Mouse (Mus musculus) embryonic facial prominence, embryonic 11.5 days (tissue): ENCODE results near the gene Ndufs8. TPM values are rescaled to one million over a fixed set of nuclear protein-coding genes. Genes with fewer than 3 reads are reported as not detected.

ENCODE experiments used
- ATAC-seq: fragments of 200-750 bp; cut with Nextera tagmentation; replicated peaks from 2 replicates; pipeline ENCODE4 v1.8.0; 2017; ENCODE audit warnings: low read depth; ENCODE audit not compliant: insufficient number of reproducible peaks, low FRiP score, low TSS enrichment
- DNase-seq: peaks from one replicate; pipeline ENCODE4 v3.0.0-alpha.2; 2015; ENCODE audit warnings: low spot score
- H3K27ac ChIP-seq: fragments of 300-500 bp; sonication (generic); replicated peaks from 2 replicates; pipeline ENCODE4 v1.5.1; 2014; ENCODE audit warnings: mild to moderate bottlenecking, low read depth, low read length, control low read depth
- H3K27me3 ChIP-seq: fragments of 300-500 bp; sonication (generic); 2 replicates; pipeline ENCODE4 v1.6.1; 2014; ENCODE audit warnings: mild to moderate bottlenecking, low read length, moderate library complexity, mixed read lengths; ENCODE audit not compliant: control insufficient read depth, insufficient read depth
- H3K36me3 ChIP-seq: fragments of 300-500 bp; sonication (generic); replicated peaks from 2 replicates; pipeline ENCODE4 v1.6.1; 2014; ENCODE audit warnings: low read depth, mild to moderate bottlenecking, low read length, moderate library complexity, mixed read lengths; ENCODE audit not compliant: control insufficient read depth, insufficient read depth
- H3K4me1 ChIP-seq: fragments of 300-500 bp; sonication (generic); 2 replicates; pipeline ENCODE4 v1.6.1; 2014; ENCODE audit warnings: low read length, mixed read lengths; ENCODE audit not compliant: control insufficient read depth, insufficient read depth
- H3K4me2 ChIP-seq: fragments of 300-500 bp; sonication (generic); 2 replicates; pipeline ENCODE4 v1.6.1; 2014; ENCODE audit warnings: low read depth, mild to moderate bottlenecking, control low read depth, low read length, moderate library complexity
- H3K4me3 ChIP-seq: fragments of 300-500 bp; sonication (generic); 2 replicates; pipeline ENCODE4 v1.5.1; 2014; ENCODE audit warnings: low read depth, low read length, control low read depth
- H3K9ac ChIP-seq: fragments of 300-500 bp; sonication (generic); replicated peaks from 2 replicates; pipeline ENCODE4 v1.6.1; 2014; ENCODE audit warnings: mild to moderate bottlenecking, control low read depth, low read length
- H3K9me3 ChIP-seq: fragments of 300-500 bp; sonication (generic); replicated peaks from 2 replicates; pipeline ENCODE4 v1.6.1; 2016; ENCODE audit warnings: mild to moderate bottlenecking, low read length, inconsistent platforms, mixed read lengths; ENCODE audit not compliant: control insufficient read depth
- WGBS: fragments of 180-500 bp; shearing (Covaris S2); extraction: QIAGEN DNeasy Blood & Tissue Kit; methylation state at CpG from one replicate; pipeline ENCODE4 v1.1.7; 2014; 5-methylcytosine and 5-hydroxymethylcytosine counted together
- polyA plus RNA-seq: library from polyadenylated mRNA; unstranded; fragments of >200 nt; fragmentation: Nextera tagmentation; extraction: Ambion mirVana; gene quantifications from 2 replicates; pipeline ENCODE4 v1.2.1, GENCODE M21; 2014

Gene Ndufs8
- polyA plus RNA-seq, 1 experiment from 2014 or later: 248 TPM

DNA sequence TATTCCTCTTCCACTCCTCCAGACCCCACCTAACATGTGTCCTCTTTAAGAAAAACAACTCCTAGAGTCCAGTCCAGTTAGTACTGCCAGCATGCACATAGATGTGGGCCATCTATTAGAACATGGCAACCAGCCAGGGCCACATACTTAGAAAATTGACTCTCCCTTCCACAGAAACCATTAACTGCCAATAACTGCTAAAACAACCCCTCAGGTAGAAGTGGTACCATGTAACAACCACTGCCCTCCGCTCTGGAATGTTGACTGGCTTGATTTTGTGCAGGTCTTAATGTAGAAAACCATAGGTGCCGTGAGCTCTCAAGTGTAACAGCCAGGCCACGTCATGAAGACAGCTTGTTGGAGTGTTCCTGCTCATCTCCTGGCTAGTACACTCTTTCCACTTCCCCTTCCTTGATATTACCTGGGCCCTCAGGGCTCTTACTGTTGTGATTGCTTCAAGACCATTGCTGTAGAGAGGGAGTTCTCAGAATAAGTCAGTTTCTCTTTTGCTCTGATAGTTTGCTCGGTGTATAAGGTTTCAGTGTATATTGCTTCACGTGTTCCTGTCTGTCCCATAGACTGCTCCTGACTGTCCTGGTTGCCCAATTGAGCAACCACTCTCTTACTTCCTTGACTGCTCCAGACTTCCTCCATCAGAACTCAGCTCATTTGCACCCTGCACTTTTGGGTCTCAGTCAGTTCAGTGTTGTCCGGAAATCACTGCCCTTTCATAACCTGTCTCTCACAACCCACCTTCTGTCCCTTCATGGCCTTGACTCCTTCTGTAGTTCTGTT lies 32.3 kb downstream of the Ndufs8 start:
- no peaks in the 10 kb centered on the region for H3K27me3 ChIP-seq
- DNase-seq (no peak), ATAC-seq (no peak)
- WGBS: 87% methylated on average over 6 of the region's 6 CpGs
- H3K36me3 ChIP-seq: no peaks in the 10 kb centered on the region; the same call in 1 of the 2 replicates
- no peaks in the 10 kb centered on the region for H3K9me3 ChIP-seq
- H3K9ac ChIP-seq: no peak overlapping the region
- H3K4me1 ChIP-seq: no peaks in the 10 kb centered on the region
- H3K4me3 ChIP-seq: no peak overlapping the region
- H3K4me2 ChIP-seq: no peak overlapping the region
- H3K27ac ChIP-seq: no peak overlapping the region

DNA sequence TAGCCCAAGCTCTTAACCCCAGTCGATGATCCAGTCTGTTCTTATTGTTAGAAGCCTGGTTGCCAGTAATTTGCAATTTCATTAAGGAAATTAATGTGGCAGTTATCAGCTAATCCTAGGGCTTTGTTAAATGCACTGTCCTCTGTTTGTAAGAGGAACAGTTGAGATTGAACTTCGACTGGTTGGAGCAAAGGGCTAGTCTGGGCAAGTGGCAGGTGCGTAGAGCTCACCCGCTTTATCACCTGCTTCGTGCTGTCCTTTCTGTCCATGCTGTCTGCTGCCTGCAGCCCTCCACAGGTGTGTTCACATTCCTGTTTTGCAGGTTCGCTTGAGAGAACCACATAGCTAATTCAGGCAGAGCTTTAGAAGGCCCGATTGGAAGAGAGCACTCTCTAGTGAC lies 37.5 kb downstream of the Ndufs8 start:
- no peak for DNase-seq
- Histone ChIP-seq H3K4me3 (no peak overlapping the region), H3K27me3 (no peaks in the 10 kb centered on the region), H3K36me3 (no peaks in the 10 kb centered on the region), H3K27ac (no peak overlapping the region), H3K4me1 (no peaks in the 10 kb centered on the region), H3K9ac (no peak overlapping the region), H3K9me3 (no peaks in the 10 kb centered on the region), H3K4me2 (no peak overlapping the region)
- ATAC-seq: no peak
- WGBS: 85% methylated on average over 7 of the region's 7 CpGs

DNA sequence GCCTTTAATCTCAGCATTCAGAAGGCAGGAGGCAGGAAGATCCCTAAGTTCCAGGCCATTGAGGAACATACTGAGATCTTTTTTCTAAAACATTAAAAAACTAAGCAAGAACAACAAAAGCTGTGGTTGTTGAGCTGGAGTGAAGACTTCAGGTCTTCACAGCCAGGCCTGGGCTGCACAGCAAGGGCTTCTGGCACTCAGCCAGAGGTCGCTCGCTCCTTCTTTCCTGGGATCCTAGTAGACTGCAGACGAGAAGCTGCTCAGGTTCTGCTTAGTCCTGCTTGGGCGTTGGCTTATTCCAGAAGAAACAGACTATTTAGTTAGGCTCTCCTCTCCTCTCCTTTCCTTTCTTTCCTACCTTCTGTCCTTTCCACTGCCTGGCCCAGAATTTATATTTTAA lies 40.2 kb downstream of the Ndufs8 start:
- Histone ChIP-seq H3K27ac (no peak overlapping the region), H3K4me1 (no peaks in the 10 kb centered on the region), H3K4me2 (no peak overlapping the region), H3K4me3 (no peak overlapping the region), H3K9ac (no peak overlapping the region), H3K9me3 (no peaks in the 10 kb centered on the region), H3K27me3 (no peaks in the 10 kb centered on the region), H3K36me3 (no peaks in the 10 kb centered on the region)
- 82% methylated on average over 4 of the region's 4 CpGs for WGBS
- ATAC-seq (no peak), DNase-seq (no peak)

DNA sequence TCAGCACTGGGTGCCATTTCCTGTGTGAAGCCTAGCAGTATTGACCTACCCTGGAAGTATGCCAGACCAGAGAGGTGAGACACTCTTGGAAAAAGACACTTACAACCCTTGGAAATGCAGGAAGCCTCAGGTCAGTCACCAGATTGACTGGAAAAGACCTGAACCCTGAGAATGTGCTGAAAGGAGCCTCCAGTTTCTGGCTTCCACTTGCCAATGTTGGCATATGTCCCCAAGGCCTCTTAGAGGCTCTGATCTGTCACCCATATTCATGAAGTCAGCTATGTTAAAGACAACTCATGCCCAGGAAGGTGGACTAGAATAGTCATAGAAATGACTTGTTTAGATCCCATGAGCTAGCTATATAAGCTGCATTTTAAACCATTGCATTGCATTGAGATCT lies 41.1 kb downstream of the Ndufs8 start:
- no peak overlapping the region for H3K4me2 ChIP-seq
- no peaks in the 10 kb centered on the region for H3K9me3 ChIP-seq
- H3K4me1 ChIP-seq: no peaks in the 10 kb centered on the region
- H3K27me3 ChIP-seq: no peaks in the 10 kb centered on the region
- H3K4me3 ChIP-seq: no peak overlapping the region
- no peaks in the 10 kb centered on the region for H3K36me3 ChIP-seq
- H3K9ac ChIP-seq: no peak overlapping the region
- ATAC-seq: no peak
- H3K27ac ChIP-seq: no peak overlapping the region
- no peak for DNase-seq

DNA sequence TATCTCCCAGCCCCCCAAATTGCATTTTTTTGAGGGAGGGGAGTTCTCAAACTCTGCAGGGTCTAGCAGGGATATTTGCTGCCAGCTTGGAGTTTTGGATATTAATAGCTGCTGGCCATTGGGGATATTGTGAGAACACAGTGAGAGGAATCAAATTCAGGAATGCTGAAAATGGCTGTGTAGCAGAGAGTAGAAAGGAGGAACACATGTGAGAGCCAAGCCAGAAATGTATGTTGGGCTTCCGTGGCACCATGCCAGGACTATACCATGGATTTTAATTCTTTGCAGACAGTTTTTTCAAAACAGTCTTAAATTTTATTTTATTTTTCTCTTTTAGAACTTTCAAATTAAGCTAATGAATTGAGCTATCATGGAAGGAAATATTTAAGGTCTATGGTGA lies 44.3 kb downstream of the Ndufs8 start:
- no peak overlapping the region for H3K27ac ChIP-seq
- H3K4me2 ChIP-seq: no peak overlapping the region
- no peaks in the 10 kb centered on the region for H3K9me3 ChIP-seq
- no peaks in the 10 kb centered on the region for H3K36me3 ChIP-seq
- ATAC-seq (no peak), DNase-seq (no peak)
- no peaks in the 10 kb centered on the region for H3K27me3 ChIP-seq
- H3K4me1 ChIP-seq: no peaks in the 10 kb centered on the region
- H3K4me3 ChIP-seq: no peak overlapping the region
- no peak overlapping the region for H3K9ac ChIP-seq
- WGBS: 95% methylated on average over 1 of the region's 1 CpGs

DNA sequence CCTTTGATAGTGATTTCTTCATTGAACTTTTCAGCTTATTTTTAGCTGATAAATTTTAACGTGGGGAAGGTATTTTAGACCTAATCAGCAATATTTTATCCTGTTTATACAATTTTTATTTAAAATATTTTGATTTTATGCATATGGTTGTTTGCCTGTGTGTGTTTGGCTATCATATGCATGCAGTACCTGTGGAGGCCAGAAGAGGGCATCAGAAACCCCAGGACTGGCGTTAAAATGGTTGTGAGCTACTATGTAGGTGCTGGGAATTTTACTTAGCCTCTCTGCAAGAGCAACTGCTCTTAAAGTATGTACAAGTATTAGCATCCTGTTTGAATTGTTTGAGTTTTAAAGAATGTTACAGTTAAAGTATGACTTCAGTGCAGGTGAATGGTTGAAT lies 47.6 kb downstream of the Ndufs8 start:
- no peak for ATAC-seq
- WGBS: 84% methylated on average over 2 of the region's 2 CpGs
- Histone ChIP-seq H3K27me3 (no peaks in the 10 kb centered on the region), H3K9me3 (no peaks in the 10 kb centered on the region), H3K4me2 (no peak overlapping the region), H3K27ac (no peak overlapping the region), H3K9ac (no peak overlapping the region), H3K4me1 (no peaks in the 10 kb centered on the region), H3K4me3 (no peak overlapping the region), H3K36me3 (no peaks in the 10 kb centered on the region)
- no peak for DNase-seq

DNA sequence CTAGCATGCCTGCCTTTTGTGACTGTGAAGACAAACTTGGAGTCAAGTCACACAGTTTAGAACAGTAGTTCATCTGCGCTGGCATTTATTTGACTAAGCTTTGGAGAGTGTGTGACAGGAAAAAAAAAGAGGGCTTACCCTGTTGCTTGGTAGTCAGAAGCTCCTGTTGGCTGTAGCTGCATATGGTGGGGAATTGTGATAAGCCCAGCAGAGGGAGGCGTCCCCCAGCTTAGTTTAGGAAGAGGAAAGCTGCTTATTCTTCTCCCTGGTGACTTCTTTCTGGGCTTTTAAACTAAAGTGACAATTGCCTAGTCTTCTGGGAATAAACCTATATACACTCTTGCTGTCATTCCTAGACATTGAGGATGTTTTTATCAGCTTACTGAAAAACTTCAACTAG lies 49.9 kb downstream of the Ndufs8 start:
- Histone ChIP-seq H3K27ac (no peak overlapping the region), H3K4me2 (no peak overlapping the region), H3K36me3 (no peaks in the 10 kb centered on the region), H3K9ac (no peak overlapping the region), H3K4me1 (no peaks in the 10 kb centered on the region), H3K4me3 (no peak overlapping the region), H3K9me3 (no peaks in the 10 kb centered on the region), H3K27me3 (no peaks in the 10 kb centered on the region)
- 76% methylated on average over 2 of the region's 2 CpGs for WGBS
- ATAC-seq (no peak), DNase-seq (no peak)
